Mouse (Mus musculus) R1 (cell line): ENCODE results near the gene Arl15.
A peak's percentile ranks its signal among the peaks of the same experiment; 100 is the strongest.

Experiments used
- DNase-seq: peaks from one replicate; pipeline ENCODE4 v3.0.0-alpha.2; 2018; ENCODE audit warnings: low read depth, low spot score

Arl15 gene

DNA sequence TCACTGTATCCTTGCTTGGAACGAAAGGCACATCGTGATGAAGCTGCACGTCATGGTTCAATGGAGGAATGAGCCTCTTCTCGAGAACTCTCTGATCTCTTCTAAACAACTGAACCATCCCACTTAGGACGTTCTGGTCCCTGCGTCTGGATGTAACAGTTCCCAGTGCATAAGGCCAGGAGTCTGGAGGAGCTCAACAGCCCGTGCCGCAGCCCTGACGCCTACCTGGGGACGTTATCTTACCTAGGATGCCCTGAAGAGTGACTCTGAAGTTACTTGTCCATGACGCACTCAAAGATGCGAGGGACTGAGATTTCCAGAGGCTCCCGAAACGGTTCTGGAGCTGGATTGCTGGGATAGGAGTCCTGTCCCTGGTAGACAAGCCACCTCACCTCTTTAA lies 121.4 kb downstream of the Arl15 start:
- DNase-seq: no peak

DNA sequence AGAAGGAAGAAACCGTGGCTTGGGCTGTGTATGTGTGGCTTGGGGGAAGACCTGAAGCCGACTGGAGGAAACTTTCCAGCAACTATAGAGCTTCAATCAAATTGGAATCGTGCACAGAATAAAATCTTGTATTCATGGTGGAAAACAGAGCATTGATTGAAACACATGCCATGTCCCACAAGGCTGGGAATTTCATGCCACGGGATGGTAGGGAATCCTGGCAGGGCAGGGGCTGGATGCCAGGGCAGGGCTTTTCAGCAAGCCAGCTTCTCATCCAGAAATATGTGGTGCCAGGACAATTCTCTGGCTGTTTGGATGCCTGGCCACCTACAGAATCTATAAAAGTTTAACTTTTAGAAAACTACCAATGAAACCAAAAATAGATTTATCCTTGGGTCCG lies 122.5 kb downstream of the Arl15 start:
- DNase-seq: no peak

GRCm38 (mm10) chr13:113917376-113917775 lies 123.1 kb downstream of the Arl15 start:
- DNase-seq: no peak

- DNase-seq: peak; percentile 50
Observed at GRCm38 (mm10) chr13:113917868-113918411, 123.6 kb downstream of the Arl15 start.

DNA sequence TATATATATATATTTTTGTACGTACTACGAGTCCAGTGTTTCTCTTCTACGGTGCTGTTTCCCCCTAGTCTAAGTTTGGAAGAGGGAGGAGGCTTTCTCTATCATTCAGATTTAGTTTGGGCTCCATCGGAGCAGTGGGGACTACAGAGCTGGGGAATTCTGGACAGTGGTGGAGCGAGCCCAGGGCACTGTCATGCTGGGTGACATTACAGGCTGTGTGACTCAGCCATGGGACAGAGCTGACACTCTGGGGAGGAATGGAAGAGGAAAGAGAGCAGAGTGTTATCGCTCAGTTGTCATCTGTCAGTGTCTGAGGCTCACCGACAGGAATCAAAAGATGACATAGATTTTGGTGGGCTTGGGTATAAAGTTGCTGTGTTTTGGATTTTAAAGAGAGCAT lies 124.4 kb downstream of the Arl15 start:
- DNase-seq: no peak

DNA sequence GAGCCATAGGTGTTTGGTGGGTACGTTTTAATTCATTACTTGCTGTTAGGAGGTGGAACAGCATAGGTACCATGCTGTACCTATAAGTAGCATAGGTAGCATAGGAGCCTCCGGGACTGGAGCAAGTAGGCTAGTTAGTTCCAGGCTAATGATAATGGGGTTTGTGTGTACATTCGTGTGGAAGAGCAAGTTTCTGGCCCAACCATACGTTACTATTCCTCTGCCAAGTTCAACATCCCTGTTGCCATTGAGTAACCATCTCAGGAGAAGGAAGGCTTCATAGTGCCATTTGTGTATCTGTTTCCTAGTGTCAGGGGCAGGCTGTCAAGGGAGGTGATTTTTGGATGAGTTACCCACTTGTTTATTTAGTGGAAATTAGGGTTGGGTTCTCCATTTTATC lies 141.4 kb downstream of the Arl15 start:
- DNase-seq: no peak

GRCm38 (mm10) chr13:113937231-113937630 lies 142.9 kb downstream of the Arl15 start:
- DNase-seq: no peak

DNA sequence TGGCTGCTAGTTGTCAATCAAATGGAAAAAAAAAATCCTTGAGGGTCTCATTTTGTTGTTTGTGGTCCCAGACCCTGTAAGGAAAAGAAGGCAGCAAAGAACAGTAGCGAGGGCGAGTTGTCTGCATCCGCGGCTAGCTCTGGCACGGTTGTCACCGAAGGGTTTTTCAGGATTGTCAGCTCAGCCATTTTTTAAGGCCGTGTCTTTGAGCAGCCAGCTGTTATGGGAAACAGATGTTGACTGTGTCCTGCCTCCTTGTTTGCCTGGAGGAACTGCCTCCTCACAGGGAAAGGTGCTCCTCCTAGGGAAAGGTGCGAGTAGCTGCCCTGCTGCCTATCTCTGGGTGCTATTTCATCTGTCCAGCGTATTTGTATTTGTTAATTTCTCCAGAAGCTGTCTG lies 144.3 kb downstream of the Arl15 start:
- no peak for DNase-seq

- DNase-seq: no peak
Observed at GRCm38 (mm10) chr13:113939097-113939496, 144.8 kb downstream of the Arl15 start.

DNA sequence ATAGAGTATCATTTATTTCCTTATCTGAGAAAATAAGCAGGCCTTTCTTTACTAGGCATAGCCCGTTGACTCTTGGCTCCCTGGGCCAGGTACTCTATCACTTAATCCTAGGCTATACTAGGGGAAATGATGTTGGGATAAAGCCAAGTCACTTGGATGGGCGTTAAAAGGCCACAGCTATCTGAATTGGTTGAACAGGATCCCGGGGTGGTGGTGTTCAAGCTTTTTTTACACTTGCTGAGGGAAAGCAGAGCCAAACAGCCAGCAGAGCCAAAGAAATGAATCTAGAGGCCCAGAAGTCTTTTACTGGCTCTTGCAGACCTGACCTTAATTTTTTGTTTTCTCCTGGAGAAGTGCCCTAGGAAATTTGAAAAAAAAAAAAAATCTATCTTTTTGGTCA lies 145.4 kb downstream of the Arl15 start:
- no peak for DNase-seq

GRCm38 (mm10) chr13:113940151-113940550 lies 145.8 kb downstream of the Arl15 start:
- no peak for DNase-seq

- DNase-seq: no peak
Observed at GRCm38 (mm10) chr13:113941943-113942342, 147.6 kb downstream of the Arl15 start.

- DNase-seq: no peak
Observed at GRCm38 (mm10) chr13:113947546-113947945, 153.2 kb downstream of the Arl15 start.

DNA sequence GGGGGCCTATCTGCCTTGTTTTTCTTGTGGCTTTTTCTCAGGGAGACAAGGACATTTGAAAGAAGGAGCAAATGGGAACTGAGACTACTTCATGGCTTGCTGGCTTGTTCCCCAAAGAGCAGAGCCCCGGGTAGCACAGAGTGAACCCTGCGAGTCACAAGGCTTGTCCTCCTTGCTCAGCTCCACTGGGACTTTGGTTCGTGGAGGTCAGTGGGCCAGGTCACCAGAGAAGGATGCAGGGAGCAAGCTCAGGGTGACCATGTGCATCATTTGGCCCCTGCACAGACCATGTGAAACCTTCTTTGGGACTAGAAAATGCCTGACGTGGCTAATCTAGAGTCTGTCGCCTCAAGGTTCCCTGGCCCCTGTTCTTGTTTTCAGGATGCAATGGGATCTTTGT lies 155.4 kb downstream of the Arl15 start:
- no peak for DNase-seq

DNA sequence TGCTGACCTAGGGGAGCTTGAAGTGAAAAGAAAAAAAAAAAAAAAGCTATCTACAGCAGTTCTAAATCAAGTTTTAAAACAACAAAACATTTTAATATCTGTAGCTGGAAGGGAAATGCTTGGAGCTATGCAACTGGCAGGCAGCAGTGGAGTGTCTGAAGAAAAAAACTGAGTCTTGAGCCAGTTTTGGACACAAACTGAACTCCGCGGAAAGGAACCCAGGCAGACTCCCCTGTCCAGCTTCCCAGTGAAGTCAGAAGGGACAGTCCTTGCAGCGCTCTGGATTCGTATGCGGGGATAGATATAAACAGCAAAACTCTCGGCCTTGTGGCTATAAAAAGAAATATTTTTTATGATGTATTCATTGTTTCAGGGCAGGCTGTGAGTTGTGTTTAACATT lies 155.8 kb downstream of the Arl15 start:
- no peak for DNase-seq

GRCm38 (mm10) chr13:113957438-113957837 lies 163.1 kb downstream of the Arl15 start:
- no peak for DNase-seq

DNA sequence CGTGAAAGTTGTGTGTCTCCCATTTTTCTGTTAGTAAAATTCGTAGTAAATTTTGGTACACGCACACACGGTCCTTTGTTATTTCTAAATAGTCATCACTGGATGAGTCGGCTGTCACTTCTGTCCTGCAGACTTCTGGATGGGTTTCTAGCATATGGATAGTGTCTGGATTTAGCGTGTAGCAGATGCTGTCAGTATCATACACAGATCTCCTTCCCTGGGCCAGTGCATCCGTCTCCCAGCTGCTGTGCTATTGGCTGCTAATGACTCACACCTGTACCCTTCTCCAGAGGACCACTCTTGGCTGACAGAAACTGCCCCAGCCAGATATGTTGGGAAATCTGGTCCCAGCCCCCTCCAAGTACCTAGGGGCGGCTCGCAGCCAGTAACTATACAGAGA lies 170.6 kb downstream of the Arl15 start:
- no peak for DNase-seq

DNA sequence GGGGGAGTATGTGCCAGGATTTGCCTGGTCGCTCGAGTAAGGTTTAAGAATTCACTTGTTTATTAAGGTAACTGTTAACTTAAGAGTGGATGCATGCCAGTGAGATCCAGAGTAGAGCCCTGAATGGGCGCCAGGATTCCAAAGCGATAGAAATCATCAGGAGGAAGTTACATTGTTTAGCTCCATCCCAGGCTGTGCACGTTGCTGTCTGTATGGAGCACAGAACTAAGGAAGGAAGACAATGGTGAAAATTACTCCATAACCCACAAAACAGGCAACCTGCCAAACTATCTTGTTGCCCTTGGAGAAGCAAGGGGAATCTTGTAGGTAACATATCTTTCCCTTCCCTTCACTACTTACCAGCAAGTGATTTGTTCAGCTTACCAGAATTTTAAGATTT lies 176.4 kb downstream of the Arl15 start:
- no peak for DNase-seq

DNA sequence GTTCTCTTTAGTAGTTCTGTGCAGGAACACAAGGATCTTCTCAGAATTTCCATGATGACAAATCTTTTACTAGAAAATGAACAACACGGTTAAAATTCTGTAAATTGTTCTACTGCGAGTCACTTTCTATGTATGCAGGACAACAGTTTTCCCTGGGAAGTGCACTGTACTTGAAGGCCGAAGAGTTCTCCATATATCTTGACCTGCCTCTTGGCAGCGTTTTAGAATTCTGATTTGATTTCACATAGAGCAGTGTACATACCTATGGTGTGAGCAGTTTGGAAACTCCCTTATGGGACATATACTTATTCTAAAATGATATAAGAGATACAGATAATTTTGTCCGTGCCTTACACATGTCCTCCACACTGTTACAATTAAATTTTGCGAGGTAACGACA lies 178.1 kb downstream of the Arl15 start:
- DNase-seq: no peak

- no peak for DNase-seq
Observed at GRCm38 (mm10) chr13:113974866-113975265, 180.6 kb downstream of the Arl15 start.

DNA sequence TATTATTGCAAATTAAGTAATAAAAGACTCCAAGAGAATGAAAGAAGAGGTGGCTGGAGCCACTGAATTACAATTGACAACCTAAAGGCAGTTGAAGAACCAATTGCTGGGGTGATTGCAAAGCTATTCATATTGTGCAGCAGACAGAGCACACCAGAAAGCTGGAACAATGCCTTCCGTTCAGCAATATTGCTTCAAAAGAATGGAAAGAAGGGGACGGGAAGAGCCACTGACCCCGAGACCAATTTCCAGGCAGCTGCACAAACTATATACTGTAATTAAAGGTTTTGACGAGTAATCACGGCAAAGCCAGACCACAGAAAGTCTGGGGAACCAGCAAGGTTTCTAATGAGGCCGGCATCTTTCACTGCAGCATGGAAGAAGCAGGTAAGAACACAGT lies 181.4 kb downstream of the Arl15 start:
- no peak for DNase-seq

DNA sequence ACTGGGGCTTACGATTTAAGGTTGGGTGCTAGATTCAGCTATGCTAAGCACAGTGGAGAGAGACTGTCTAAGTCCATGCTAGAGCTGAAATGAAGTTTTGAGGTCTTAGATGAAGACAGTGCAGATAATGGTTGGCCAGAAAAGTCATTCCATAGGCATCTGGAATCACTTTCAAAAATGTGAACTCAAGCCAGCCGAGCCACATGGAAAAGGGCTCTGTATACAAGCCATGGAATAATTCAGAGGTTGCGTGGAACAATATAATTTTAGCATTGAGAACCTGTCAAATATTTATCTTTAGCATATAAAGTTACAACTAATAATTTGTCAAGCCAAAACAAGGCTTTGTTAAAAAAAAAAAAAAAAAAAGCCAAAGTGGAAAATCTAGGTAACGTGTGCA lies 182.6 kb downstream of the Arl15 start:
- no peak for DNase-seq

- DNase-seq: no peak
Observed at GRCm38 (mm10) chr13:113980739-113981460, 186.6 kb downstream of the Arl15 start.
